Mouse (Mus musculus) telencephalon, adult 2 months (tissue): ENCODE results near the gene Ptpdc1.

Experiments used
- DNase-seq: peaks from one replicate; pipeline ENCODE4 v3.0.0-alpha.2; 2011; ENCODE audit warnings: low read depth, low spot score

The Ptpdc1 gene

DNA sequence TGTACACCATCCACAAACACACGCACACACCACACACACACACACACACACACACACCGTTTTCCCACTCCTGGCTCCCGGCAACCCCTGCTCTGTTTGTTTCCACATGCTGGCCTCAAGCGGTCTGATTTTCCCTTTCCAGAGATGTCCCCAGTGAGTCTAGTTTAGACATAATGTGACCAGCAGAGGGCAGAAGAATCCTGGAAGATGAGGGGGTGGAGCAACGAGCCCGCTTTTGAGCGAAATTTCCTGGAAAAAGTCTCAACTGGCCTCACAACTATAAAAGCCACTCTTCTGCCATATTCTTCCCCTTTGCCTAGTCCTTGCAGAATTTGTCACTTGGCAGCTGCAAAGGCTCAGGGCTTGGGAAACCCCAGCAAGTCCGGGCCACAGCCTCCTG is 30.2 kb upstream of the Ptpdc1 start:
- DNase-seq: peak; percentile 24

DNA sequence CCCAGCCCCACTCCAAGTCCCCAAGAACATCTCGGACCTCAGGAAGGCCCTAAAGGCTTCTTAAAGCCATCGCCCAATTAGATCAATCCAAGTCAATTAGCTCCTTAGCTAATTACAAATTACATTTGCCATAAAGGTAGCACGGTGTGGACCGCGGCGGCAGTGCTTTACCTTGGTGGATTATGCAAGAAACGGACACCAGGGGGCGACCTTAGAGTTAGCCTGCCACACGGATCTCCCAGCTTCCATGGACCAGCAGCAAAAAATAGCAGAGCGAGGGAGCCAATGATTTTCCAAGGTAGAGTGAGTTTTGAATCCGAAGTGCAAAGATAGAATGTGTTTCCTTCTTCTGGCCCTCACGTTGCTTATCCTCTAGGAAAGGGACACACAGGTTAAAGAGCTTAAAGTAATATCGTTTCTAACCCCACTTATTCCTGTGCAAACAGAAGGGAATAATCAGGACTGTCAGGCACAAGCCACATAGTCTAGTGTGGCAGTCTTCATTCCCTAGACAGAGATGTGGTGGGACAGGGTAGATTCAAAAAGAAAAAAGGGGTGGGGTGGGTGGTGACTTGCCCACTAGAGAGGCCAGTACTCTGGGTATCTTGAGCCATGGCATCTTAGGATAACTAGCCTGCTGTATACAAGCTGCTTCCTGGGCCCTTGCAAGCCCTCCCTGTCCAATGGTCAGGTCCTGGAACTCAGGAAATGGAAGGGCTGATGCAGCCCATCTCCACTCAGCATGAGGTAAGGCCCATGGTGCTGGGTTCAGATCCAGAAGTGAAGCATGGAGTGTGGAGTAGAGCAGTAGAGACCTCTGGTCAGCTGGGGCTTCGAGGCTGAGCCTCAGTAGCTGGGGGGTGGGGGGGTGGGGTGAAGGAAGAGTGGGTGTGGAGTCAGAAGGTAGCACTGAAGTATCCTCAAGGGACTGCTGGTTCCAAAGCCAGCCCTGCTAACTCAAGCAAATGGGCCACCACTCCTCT is 28.6 kb upstream of the Ptpdc1 start:
- DNase-seq: peak; percentile 23

DNA sequence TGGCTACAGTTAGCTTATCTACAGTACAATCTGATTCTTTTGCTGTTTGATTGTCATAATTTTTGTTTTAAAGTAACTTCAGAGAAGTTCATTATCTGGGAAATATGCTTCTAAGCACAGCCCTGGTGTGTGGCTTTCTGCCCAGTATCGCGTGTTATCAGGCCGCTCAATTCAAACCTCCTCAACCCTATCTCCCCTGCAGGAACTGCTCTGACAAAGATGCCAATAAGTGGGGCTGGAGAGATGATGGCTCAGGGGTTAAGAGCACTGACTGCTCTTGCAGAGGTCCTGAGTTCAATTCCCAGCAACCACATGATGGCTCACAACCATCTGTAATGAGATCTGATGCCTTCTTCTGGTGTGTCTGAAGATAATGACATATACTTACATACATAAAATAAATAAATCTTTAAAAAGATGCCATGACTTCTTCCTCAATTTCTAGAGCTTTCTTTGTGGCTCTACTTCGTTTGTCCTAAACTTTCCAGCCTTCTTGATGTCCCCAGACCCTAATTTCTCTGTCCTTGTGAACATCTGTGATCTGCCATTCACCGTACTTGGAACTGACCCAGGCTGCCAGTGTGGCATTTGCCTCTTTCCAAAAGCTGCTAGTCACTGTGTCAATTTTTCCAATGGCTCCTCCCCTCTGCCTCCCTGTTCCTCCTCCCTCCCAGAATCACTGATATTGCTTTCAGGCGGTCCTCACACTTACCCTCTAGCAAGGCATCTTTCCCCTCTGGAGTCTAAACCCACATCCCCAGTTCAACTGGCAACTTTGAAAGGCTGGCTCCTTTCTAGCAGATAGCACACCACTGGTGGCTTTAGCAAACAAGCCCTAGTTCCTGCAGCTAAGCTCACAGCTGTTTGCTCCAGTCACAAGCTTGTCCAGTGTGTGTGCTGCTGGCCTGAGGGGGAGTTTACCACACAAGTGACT is 25.9 kb upstream of the Ptpdc1 start:
- DNase-seq: no peak

DNA sequence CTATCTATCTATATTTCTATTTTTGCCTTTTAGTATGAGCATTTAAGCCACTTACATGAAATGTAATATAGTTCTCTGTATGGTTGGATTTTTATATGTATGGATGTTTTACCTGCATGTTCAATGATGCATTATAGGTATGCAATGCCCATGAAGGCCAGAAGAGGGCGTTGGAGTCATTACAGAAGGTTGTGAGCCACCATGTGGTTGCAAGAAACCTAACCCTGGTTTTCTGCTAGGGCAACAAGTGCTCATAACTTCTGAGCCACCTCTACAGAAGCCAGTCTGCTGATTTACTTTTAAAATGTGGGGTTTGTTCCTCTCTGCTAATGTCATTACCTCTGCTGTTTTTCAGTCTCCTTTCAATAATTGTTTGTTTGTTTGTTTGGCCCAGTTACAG is 25.2 kb upstream of the Ptpdc1 start:
- no peak for DNase-seq

DNA sequence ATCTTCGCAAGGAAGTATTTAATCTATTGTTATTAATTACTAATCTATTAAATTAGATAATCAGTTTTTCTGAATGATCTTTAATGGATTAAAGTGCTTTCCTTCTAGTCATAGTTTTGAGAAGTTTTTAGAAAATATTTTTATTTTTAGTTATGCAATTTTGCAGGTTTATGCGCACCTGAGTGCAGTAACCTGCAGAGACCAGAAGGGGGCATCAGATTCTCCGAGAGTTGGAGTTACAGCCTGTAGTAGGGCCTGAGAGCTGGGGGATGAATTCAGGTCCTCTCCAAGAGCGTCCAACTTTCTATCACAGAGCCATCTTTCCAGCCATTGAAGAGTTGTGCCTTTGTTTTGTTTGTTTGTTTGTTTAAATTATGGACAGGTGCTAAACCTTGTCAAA is 21.2 kb upstream of the Ptpdc1 start:
- DNase-seq: no peak

DNA sequence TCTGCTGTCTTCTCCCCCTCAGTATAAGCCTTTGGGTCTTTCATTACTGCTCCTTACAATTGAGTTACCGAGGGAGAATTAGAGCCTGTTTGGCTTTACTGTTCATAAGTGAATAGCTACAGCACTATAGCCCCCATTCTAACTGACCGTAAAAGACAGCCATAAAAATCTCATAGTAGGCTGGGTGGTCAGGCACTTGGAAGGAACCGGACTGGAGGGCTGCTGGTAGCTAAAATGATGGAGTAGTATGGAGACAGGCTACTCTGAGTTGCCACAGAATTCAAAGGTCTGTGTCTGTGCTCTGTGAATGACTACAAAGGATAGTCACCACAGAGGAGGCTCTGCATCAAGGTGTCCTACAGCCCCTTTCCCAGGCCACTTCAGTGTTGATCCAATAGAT is 18.5 kb upstream of the Ptpdc1 start:
- DNase-seq: no peak

DNA sequence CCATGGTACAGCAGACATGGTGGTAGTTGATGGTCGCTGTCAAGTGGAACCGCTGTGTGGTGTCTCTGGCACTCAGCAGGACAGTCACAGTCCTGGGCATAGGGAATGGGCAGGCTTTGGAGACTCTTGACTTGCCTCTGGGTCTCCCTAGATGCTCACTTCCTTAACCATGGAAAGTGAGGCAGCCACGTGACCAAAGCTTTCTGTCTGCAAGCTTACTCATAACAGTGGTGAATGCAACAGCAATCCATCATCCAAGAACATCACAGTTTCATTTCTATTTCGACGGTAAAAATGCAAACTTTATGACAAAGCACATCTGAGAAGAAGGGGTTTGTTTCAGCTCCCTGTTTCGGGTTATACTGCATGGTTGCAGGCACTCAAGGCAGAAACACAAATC is 17.6 kb upstream of the Ptpdc1 start:
- no peak for DNase-seq

DNA sequence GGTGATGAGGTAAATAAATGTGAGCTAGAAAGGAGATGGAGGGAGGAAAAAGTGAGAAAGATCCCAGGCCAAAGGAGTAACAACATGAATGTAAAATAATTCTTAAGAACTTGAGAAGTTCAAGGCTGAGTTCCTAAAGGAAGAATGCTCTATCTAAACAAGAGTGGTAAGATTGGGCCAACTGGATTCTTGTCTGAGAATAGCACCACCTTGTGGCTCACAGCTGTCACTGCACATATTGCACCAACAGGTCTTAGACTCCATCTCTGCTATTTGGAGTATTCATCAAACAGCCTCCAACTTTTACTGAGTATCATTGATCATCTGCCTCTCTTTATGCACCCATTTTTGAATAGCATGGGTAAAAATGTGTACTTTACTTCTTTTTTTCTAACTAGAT is 14.1 kb upstream of the Ptpdc1 start:
- peak; percentile 54 for DNase-seq

DNA sequence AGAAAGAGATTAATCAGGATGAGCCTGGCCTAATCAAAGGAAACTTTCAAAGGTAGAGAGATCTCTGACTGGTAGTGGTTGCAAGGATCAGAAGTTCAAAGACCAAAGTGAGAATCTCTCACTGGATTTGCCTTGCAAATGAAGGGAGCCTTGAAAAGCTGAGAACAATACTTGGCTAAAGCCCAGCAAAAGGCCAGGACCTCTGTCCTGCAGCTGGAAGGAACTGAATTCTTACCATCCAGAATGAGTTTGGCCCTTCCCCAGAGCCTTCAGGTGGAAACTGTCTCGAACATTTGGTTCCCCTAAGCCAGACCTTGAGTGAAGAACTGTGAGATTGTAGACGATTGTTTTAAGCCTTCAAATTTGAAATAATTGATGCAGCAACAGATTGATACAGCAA is 12.2 kb upstream of the Ptpdc1 start:
- no peak for DNase-seq

DNA sequence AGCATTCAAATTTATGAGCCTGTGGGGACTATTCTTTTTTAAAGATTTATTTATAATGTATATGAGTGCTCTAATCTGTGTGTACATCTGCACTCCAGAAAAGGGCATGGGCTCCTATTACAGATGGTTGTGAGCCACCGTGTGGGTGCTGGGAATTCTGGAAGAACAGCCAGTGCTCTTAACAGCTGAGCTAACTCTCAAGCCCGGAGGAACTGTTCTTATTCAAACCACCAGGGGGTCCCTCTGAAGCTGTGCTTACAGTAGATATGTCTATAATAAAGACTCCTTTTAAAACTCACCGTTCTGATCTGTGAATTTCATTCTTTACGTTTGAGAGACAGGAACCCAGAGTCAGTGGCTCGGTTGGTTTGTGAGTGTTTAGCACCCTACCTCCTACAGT is 6.2 kb upstream of the Ptpdc1 start:
- DNase-seq: no peak

DNA sequence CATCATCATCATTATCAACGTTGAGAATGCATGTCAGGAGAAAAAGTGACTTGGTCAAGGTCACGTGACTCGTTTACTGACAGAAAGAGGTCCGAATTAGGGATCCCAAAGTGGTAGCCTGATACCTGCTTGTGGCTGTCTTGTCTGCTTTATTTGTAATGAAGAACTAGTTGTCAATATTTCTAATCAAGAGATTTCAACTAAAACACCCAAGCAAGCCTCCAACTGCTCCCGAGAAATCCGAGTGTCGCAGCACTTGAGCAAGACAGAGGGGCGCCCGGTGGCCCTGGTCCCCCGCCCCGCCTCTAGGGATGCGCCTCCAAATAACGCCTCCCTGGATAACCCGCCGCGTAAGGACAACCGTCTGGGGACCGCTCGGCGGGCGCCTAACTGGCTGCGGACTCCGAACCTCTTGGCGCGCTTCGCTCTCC is 481 bp downstream of the Ptpdc1 start:
- no peak for DNase-seq

DNA sequence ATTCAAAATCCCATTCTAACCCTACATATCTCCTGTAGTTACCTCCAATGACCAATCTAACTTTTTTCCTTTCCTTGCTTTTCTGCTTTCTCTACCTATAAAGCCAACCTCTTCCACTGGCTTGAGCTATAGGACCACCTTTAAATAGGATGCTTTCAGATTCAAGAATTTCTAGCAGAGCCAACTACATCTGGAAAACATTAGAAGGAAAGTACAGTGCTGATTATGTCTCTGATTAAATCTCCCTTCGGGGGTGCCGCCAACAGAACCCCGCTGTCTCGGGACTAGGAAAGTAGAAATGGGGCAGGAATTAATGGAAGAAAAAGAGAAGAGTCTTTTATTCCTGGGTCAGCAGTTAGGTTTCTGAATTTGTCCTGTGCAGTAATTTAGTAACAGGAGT is 6.6 kb downstream of the Ptpdc1 start:
- no peak for DNase-seq

DNA sequence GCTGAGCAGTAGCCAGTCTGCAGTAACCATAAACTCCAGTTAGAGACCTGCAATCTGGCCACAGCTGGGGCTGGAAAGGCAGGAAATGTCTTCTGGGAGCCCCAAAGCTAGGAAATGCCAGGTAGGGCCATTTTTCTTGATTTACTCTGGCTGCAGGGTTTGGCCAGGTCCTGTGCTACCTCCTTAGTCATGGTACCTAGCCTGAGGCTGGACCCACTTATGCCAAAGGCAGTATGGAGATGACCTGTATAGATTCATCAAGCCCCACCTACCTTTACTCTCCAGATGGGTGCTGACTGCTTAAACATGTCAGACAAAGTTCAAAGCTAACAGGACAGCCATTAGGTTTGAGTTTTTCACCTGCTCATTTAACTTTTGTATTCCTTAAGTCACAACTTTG is 7.7 kb downstream of the Ptpdc1 start:
- DNase-seq: no peak

DNA sequence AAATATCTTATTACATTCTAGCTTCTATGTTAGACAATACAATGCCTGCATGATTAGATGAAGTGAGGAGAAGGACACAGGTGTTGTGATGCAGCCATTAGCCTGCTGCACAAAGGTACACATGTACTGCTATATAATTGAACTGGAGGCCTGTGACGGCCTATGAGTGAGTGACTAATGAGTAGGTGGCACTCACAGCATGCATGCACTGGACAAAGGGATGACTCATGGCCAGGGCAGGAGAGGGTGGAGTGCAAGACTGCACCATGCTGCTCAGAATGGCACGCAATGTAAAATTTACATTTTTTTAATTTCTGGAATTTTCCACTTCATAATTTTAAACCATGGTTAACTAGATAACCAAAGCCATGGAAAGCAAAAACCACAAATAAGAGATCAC is 10.9 kb downstream of the Ptpdc1 start:
- DNase-seq: no peak

DNA sequence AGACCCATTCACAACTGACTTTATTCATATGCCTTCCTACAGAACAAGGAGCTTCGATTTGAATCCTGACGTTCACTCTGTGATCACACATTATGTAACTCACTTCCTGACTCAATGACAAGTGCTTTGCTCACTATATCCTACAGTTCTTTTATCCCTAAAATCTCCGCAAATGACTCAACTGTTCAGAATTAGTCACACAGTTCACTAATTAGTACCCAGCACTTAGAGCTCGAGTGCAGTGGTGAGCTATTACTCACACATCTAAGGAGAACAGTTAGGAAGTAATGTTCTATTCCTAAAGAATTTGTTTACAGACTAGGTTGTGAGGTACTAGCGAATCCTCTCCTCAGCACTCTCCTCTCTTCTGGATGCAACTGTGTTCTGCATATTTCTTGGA is 16.4 kb downstream of the Ptpdc1 start:
- peak; percentile 70 for DNase-seq

DNA sequence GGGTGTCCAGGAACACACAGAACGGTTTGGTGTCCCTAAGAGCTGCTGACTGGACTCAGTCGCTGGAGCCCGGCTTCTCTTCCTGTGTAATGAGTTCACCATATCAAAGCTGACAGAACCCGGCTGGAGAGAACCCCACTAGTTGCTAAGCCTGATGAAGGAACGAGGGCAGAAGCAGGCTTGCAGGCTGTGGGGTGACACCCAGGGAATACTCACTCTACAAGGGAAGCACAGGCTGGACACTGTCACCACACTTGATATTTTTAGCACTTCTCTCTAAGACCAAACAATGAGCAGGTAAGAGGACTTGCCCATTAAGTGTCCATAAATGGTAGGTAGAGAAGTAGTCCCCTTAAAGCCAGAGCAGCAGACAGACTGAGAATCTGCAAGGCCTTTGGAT is 20.9 kb downstream of the Ptpdc1 start:
- DNase-seq: no peak

DNA sequence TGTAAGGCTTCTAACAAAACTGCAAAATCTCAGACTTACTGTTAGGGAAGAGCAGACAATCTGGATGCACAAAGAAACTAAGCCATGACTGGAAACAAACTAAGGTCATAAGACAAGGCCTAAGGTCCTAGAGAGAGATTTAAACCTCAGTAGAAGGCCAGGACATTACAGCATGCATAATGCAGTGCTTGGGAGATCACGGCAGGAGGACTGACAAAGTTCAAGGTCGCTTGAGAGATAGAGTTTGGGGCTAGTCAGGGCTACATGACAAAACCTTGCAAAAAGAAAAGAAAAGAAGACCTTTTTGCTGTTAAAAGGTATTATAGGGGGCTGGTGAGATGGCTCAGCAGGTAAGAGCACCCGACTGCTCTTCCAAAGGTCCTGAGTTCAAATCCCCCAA is 22.2 kb downstream of the Ptpdc1 start:
- no peak for DNase-seq

DNA sequence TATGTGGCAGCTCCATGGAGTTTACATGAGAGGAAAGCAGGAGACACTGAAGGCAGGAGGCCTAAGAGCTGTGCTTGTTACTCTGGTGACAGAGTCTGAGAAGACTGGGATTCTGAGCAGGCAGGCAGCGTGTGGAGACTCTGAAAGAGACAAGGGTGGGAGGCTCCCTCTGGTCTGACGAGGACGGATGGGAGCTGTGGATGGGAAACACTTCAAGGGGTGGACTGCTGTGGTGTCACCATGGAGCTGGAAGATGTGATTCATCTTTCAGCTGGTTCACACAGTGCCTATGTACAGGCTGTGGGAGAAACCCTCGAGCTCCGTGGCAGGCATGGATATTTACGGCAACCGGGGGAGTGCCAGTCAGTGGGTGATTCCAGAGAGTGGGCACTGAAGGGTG is 30.9 kb downstream of the Ptpdc1 start:
- peak; percentile 74 for DNase-seq

DNA sequence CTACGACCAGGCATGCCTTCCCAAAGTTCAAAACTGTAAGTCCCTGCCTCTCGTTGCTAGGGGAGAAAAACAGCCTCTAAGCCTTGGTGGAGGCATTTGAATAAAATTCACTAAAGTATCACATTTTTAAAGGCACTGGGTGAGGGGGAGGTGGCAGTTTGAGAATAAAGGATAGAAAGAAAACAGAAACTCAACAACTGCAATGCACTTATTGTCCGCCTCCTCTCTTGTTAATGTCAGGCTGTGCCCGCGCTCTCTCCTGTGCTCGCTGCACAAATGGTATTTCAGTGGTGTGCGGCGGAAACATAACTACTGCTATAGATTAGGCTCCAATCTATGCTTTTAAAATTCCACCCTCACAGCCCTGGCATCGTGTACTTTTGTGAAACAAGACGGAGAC is 31.4 kb downstream of the Ptpdc1 start:
- DNase-seq: peak; percentile 67

DNA sequence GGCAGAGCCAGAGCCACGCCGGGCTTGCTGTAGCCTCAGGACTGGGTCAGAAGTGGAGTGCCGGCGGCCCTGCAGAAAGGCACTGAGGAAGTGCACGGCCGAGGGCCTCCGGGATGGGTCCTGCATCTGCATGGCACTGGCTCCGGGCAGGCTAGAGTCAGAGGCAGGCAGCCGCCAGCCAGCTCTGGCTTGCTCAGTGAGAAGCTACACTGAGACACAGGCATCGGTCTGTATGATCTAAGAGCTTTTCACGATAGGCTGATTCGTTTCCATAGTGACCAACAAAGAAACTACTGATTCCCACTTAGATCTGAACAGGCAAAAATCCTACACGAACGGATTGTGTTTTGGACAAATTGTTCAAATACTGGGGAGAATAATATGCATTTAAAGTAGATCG is 32.3 kb downstream of the Ptpdc1 start:
- peak; percentile 77 for DNase-seq

DNA sequence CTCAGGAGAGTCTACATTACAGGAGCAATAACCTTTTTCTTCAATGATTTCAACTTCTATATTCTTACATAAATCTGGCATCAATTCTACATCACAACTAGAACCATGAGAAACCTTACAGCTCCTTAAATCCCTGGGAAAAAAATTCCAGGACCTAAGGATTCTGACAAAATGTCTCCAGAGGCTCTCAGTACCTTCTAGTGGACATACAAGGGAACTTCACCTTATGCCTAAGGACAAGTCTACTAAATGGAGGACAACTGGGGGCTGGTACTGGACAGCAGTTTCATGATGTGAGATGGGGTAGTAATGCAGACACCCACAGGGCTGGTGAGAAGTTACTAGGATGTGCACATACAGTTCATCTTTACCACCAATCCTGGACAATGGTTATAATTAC is 34.7 kb downstream of the Ptpdc1 start:
- DNase-seq: no peak

DNA sequence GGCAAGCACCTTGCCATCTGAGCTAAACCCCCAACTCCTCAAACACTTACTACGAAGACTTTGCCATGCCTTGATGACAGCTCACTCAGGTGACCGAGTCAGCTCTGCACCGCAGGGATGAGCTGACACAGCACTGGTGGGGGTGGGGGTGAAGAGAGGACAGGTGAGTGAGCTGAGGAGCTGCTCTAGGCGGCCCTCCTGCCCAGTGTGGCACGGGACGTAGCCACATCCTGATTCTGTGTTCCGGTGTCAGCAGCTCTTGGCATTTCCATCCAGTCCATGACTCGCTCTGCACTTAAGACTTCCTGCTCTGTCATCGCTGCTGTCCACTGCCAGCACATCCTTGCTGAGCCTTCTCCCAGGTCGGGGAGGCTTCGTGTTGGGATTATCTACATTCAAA is 38.1 kb downstream of the Ptpdc1 start:
- DNase-seq: no peak

DNA sequence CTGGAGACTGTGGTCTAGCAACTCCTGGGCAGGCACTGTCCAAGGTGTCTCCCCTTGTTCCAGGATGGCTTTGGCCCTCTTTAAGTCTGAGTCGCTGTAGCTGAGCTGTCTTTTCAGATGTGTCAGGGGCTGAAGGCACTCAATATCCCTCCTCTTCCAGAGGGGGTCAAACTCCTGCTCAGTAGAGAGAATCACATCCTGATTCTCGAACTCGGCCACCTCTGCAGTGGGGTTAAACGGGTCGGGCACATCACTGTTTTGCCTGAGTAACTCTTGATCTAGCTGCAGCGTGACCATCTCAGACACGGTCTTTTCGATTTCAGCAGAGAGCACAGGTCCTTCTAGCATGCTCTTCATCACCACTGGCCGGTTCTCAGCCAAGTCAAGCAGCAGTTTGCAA is 39.0 kb downstream of the Ptpdc1 start:
- DNase-seq: no peak
